Mouse (Mus musculus) midbrain, embryonic 15.5 days (tissue): Measurements from ENCODE around the gene Zfp14. TPM values are rescaled to one million over a fixed set of nuclear protein-coding genes. Genes with fewer than 3 reads are reported as not detected.

ENCODE experiments used
- ATAC-seq: fragments of 200-750 bp; cut with Nextera tagmentation; replicated peaks from 2 replicates; pipeline ENCODE4 v1.8.0; 2017; ENCODE audit warnings: moderate TSS enrichment
- H3K27ac ChIP-seq: fragments of 300-500 bp; sonication (generic); 2 replicates; pipeline ENCODE4 v1.5.1; 2015; ENCODE audit warnings: mild to moderate bottlenecking, inconsistent platforms
- H3K27me3 ChIP-seq: fragments of 300-500 bp; sonication (generic); replicated peaks from 2 replicates; pipeline ENCODE4 v1.6.1; 2015; ENCODE audit warnings: inconsistent platforms
- H3K36me3 ChIP-seq: fragments of 300-500 bp; sonication (generic); replicated peaks from 2 replicates; pipeline ENCODE4 v1.6.1; 2015; ENCODE audit warnings: inconsistent platforms
- H3K4me1 ChIP-seq: fragments of 300-500 bp; sonication (generic); 2 replicates; pipeline ENCODE4 v1.6.1; 2015; ENCODE audit warnings: inconsistent platforms
- H3K4me2 ChIP-seq: fragments of 300-500 bp; sonication (generic); 2 replicates; pipeline ENCODE4 v1.6.1; 2015; ENCODE audit warnings: inconsistent platforms, mild to moderate bottlenecking, moderate library complexity
- H3K4me3 ChIP-seq: fragments of 300-500 bp; sonication (generic); 2 replicates; pipeline ENCODE4 v1.5.1; 2015; ENCODE audit warnings: mild to moderate bottlenecking, inconsistent platforms
- H3K9ac ChIP-seq: fragments of 300-500 bp; sonication (generic); 2 replicates; pipeline ENCODE4 v1.6.1; 2015; ENCODE audit warnings: mild to moderate bottlenecking, inconsistent platforms
- H3K9me3 ChIP-seq: fragments of 300-500 bp; sonication (generic); 2 replicates; pipeline ENCODE4 v1.6.1; 2016; ENCODE audit warnings: inconsistent platforms
- WGBS: fragments of 180-500 bp; shearing (Covaris S2); methylation state at CpG from one replicate; pipeline ENCODE4 v1.1.7; 2015; ENCODE audit warnings: mixed read lengths; 5-methylcytosine and 5-hydroxymethylcytosine counted together
- polyA plus RNA-seq: library from polyadenylated mRNA; unstranded; fragments of >200 nt; fragmentation: Nextera tagmentation; extraction: Ambion mirVana; gene quantifications from 2 replicates; pipeline ENCODE4 v1.2.1, GENCODE M21; 2015

Zfp14 gene
- 12.0 and 13.7 TPM in 2 replicates for polyA plus RNA-seq

DNA sequence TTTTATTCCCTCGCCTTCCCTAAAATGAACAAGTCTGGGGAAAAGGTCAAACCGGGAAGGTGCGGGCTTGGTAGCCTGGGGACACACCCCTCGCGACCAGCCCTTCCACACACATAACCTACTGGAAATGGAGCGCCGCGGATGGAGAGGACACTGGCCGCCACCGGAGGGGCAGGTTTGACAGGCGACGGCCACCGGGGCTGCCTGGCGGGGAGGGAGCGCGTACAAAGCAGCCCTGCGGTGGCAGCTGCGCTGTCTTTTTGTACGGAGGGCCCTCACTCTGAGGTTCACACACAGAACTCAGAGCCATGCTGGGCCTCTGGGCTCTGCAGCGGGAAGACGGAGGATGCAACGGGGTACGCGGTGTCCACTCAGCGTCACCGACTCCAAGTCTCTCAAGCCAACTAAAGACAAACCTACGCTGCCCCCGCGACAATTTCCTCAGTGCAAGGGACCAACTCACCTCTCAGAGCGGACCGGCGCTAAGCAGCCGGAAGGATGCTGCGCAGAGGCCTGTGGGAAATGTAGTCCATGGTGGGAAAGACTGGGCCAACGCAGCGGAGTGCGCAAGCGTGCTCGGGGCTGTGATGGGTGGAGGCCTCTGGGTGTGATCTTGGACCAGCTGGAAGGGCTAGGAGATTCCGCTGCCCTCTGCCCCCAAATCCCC, at the start of gene Zfp14:
TSS of gene Zfp14 (minus strand) at position 499 of the 667 bp plus-strand sequence.
- Histone ChIP-seq H3K36me3 (peaks cover 9% of the 10 kb centered on the region), H3K9me3 (no peaks in the 10 kb centered on the region), H3K9ac (peak within 1 kb of the TSS; percentile 87), H3K4me2 (peak within 1 kb of the TSS; percentile 63), H3K27ac (peak within 1 kb of the TSS; percentile 92), H3K4me3 (peak within 1 kb of the TSS; percentile 73), H3K4me1 (peaks cover 13% of the 10 kb centered on the region), H3K27me3 (no peaks in the 10 kb centered on the region)
- under 1% methylated on average over 40 of the region's 40 CpGs for WGBS
- ATAC-seq, result peak; percentile 99

GRCm38 (mm10) chr7:30099297-30099696, 48.1 kb upstream of the Zfp14 start:
- peaks cover 40% of the 10 kb centered on the region for H3K36me3 ChIP-seq
- H3K4me3 ChIP-seq, result no peak overlapping the region
- peaks cover 24% of the 10 kb centered on the region for H3K4me1 ChIP-seq
- H3K4me2 ChIP-seq, result no peak overlapping the region
- no peak for ATAC-seq
- no peak overlapping the region for H3K9ac ChIP-seq
- H3K27ac ChIP-seq, result no peak overlapping the region
- 96% methylated on average over 13 of the region's 13 CpGs for whole genome bisulfite sequencing
- H3K9me3 ChIP-seq, result peaks cover 2% of the 10 kb centered on the region; the same call in 1 of the 2 replicates
- no peaks in the 10 kb centered on the region for H3K27me3 ChIP-seq

DNA sequence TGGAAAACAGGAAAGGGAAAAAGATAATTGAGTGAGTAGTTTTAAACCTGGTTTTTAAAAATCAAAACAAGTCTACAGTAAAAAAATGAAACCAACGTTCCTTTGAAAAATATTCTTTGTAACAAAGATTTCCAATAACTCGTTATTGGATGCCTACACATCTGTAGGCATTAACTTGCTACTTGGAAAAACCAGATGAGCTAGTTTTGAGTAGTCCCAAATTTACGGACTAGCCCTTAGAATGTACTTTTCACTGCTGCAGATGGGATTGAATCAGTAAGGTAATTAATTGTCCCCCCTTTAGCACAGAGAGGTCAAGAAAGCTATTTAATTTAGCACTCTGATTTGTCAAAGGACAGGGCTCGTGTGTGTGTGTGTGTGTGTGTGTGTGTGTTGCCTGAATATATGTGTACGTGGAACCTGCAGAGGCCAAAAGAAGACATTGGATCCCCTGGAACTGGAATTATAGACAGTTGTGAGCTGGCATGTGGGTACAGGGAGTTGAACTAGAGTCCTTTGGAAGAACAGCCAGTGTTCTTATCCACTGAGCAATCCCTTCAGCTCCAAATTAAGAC, 44.5 kb upstream of the Zfp14 start:
- no peaks in the 10 kb centered on the region for H3K9me3 ChIP-seq
- peak overlapping the region; percentile 55 for H3K4me2 ChIP-seq
- peak overlapping the region; percentile 98; the same call in 1 of the 2 replicates for H3K27ac ChIP-seq
- H3K36me3 ChIP-seq, result peaks cover 17% of the 10 kb centered on the region
- WGBS, result 3% methylated on average over 5 of the region's 5 CpGs
- H3K4me3 ChIP-seq, result peak overlapping the region; percentile 76
- ATAC-seq, result no peak
- no peaks in the 10 kb centered on the region for H3K27me3 ChIP-seq
- H3K4me1 ChIP-seq, result peaks cover 32% of the 10 kb centered on the region
- H3K9ac ChIP-seq, result peak overlapping the region; percentile 31

DNA sequence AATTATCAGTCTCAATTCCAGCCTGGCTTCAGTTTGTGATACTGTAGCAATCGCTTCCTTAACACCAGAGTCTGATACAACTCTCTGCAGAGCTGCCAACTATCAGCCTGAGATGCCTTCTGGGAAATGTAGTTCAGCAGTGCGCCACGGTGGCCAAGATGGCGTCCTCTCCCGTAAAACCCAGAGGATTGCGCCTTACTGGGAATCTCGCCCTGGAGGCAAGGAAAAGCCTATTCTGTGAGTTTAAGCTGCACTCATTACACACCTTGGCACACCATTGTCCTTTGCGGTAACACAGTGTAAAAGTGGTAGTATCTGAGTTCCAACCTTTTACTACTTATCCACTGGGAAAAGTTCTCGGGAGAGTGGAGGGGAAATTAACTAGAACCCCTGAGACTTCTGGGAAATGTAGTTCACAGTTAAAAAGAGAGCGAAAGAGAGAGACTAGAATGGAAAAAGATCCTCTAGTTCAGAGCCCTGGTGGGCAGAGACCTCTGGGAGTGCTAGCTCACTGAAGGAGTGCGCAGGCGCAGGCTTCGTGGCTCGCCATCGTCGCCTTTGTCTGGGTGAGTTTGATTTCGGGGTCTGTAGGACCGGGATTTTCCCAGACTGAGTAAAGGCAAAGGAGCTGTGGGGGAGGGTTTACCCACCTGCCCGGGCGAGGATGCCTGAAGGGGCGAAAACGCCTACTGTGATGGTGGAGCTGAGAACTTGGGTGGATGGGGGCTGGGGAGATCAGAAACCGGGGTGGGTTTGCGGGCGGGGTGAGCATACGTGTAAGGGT, 43.7 kb upstream of the Zfp14 start, which contains the start of gene Zfp260:
TSS of gene Zfp260 (plus strand) at position 132 of the 784 bp plus-strand sequence.
- Histone ChIP-seq H3K4me2 (peak within 1 kb of the TSS; percentile 55), H3K9ac (peak within 1 kb of the TSS; percentile 92), H3K36me3 (peaks cover 11% of the 10 kb centered on the region; the same call in 1 of the 2 replicates), H3K27ac (peak within 1 kb of the TSS; percentile 98), H3K9me3 (no peaks in the 10 kb centered on the region), H3K4me1 (peaks cover 32% of the 10 kb centered on the region), H3K4me3 (peak within 1 kb of the TSS; percentile 76), H3K27me3 (no peaks in the 10 kb centered on the region)
- ATAC-seq, result peak; percentile 82
- WGBS, result under 1% methylated on average over 26 of the region's 26 CpGs

GRCm38 (mm10) chr7:30093918-30094415, 42.8 kb upstream of the Zfp14 start:
- no peak for ATAC-seq
- no peaks in the 10 kb centered on the region for H3K9me3 ChIP-seq
- no peaks in the 10 kb centered on the region for H3K27me3 ChIP-seq
- 76% methylated on average over 6 of the region's 6 CpGs for WGBS
- H3K27ac ChIP-seq, result peak overlapping the region; percentile 98
- H3K9ac ChIP-seq, result peak overlapping the region; percentile 92; the same call in 1 of the 2 replicates
- H3K4me2 ChIP-seq, result peak overlapping the region; percentile 55
- peaks cover 40% of the 10 kb centered on the region for H3K4me1 ChIP-seq
- peak overlapping the region; percentile 76 for H3K4me3 ChIP-seq
- peaks cover 6% of the 10 kb centered on the region; the same call in 1 of the 2 replicates for H3K36me3 ChIP-seq

DNA sequence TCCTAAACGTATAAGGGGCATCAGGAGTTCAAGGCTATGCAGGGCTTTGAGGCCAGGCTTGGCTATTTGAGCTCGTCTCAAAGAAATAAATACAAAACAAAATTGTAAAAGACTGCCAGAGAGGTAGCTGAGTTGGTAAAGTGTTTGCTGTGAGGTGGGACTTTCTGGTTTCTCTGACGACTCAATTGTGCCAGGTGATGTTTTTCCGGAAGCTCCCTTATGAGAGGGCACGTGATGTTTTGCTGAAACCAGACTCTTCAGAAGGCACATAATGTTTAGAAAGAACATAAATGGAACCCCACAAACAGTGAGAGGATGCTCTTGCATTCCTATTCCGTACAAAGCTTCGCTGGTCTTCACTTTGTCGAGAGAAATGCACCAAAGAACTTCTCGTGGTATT, 41.5 kb upstream of the Zfp14 start:
- Histone ChIP-seq H3K4me1 (peaks cover 49% of the 10 kb centered on the region), H3K27me3 (no peaks in the 10 kb centered on the region), H3K9me3 (no peaks in the 10 kb centered on the region), H3K9ac (no peak overlapping the region), H3K4me3 (no peak overlapping the region), H3K4me2 (no peak overlapping the region), H3K36me3 (no peaks in the 10 kb centered on the region), H3K27ac (no peak overlapping the region)
- 82% methylated on average over 9 of the region's 9 CpGs for WGBS
- no peak for ATAC-seq

- no peaks in the 10 kb centered on the region; the same call in 1 of the 2 replicates for H3K36me3 ChIP-seq
- peak overlapping the region; percentile 76 for H3K4me3 ChIP-seq
- H3K4me2 ChIP-seq, result peak overlapping the region; percentile 92
- H3K27me3 ChIP-seq, result no peaks in the 10 kb centered on the region
- H3K9ac ChIP-seq, result peak overlapping the region; percentile 65
- H3K27ac ChIP-seq, result peak overlapping the region; percentile 90
- ATAC-seq, result peak; percentile 9; the same call in 1 of the 2 replicates
- H3K9me3 ChIP-seq, result no peaks in the 10 kb centered on the region
- peaks cover 41% of the 10 kb centered on the region for H3K4me1 ChIP-seq
- WGBS, result 7% methylated on average over 9 of the region's 9 CpGs
These were observed 39.9 kb upstream of the Zfp14 start for GRCm38 (mm10) chr7:30090970-30091585.

GRCm38 (mm10) chr7:30090092-30090969, 39.2 kb upstream of the Zfp14 start, which contains the start of the genes Gm26920 and Zfp566:
TSS of gene Gm26920 (minus strand) at chr7:30090410.
TSS of gene Zfp566 (minus strand) at chr7:30090527.
- Histone ChIP-seq H3K4me3 (peak within 1 kb of the TSS; percentile 76), H3K4me2 (peak within 1 kb of the TSS; percentile 92), H3K9me3 (no peaks in the 10 kb centered on the region), H3K4me1 (peaks cover 37% of the 10 kb centered on the region), H3K9ac (peak within 1 kb of the TSS; percentile 65), H3K36me3 (peaks cover 6% of the 10 kb centered on the region), H3K27me3 (no peaks in the 10 kb centered on the region), H3K27ac (peak within 1 kb of the TSS; percentile 90)
- ATAC-seq, result peak; percentile 93
- WGBS, result under 1% methylated on average over 40 of the region's 40 CpGs

DNA sequence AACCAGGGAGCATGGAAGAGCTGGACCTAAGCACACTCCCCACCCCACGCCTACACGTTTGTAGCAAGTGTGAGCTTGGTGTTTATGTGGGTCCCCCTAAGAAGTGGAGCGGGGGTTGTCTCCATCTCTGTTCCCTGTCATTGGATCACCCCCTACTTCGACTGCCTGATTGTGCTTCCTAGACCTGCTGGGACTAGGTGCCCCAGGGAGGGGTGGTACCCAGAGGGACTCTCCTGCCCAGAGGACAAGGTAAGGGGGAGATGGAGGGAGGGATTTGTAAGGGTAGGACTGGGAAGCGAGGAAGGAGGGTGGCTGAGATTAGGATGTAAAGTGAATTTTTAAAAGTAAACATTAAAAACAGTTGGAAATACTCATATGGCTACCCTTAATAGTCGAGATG, 38.2 kb upstream of the Zfp14 start:
- WGBS, result 19% methylated on average over 6 of the region's 6 CpGs
- H3K4me1 ChIP-seq, result peaks cover 36% of the 10 kb centered on the region
- peaks cover 7% of the 10 kb centered on the region for H3K36me3 ChIP-seq
- peak overlapping the region; percentile 92 for H3K4me2 ChIP-seq
- ATAC-seq, result no peak
- no peak overlapping the region for H3K27ac ChIP-seq
- no peaks in the 10 kb centered on the region for H3K9me3 ChIP-seq
- no peaks in the 10 kb centered on the region for H3K27me3 ChIP-seq
- peak overlapping the region; percentile 76 for H3K4me3 ChIP-seq
- peak overlapping the region; percentile 65 for H3K9ac ChIP-seq

- no peaks in the 10 kb centered on the region for H3K9me3 ChIP-seq
- no peaks in the 10 kb centered on the region for H3K27me3 ChIP-seq
- H3K4me1 ChIP-seq, result peaks cover 30% of the 10 kb centered on the region
- ATAC-seq, result no peak
- peaks cover 7% of the 10 kb centered on the region for H3K36me3 ChIP-seq
- H3K9ac ChIP-seq, result no peak overlapping the region
- no peak overlapping the region for H3K27ac ChIP-seq
- no peak overlapping the region for H3K4me3 ChIP-seq
- H3K4me2 ChIP-seq, result no peak overlapping the region
- 93% methylated on average over 9 of the region's 9 CpGs for WGBS
These were observed 35.3 kb upstream of the Zfp14 start for GRCm38 (mm10) chr7:30086524-30086923.
